Mouse (Mus musculus): ENCODE data around the gene Tbc1d22a. TPM values are rescaled to one million over a fixed set of nuclear protein-coding genes. Genes with fewer than 3 reads are reported as not detected.

Tbc1d22a gene
- total and polyA plus RNA-seq, 2 experiments from 2014 or later: 9.7 to 31.4 TPM

- 94% methylated on average over 8 of the region's 8 CpGs for WGBS
- ATAC-seq (ENCODE audit: insufficient read depth, low read depth) (no peak), DNase-seq (ENCODE audit: low spot score) (no peak)
- H3K4me3 ChIP-seq (ENCODE audit: low read depth, low read length): no peak overlapping the region
- TF ChIP-seq CTCF (IDR thresholded peaks at IDR 0.05; ENCODE audit: low read depth) (no peak), EP300 (IDR thresholded peaks at IDR 0.05; ENCODE audit: low read depth) (no peak)
- H3K27me3 ChIP-seq (ENCODE audit: control insufficient read depth, insufficient read depth, low read length): no peaks in the 10 kb centered on the region; the same call in 1 of the 2 replicates
- H3K27ac ChIP-seq (ENCODE audit: low read depth): no peak overlapping the region
- no peaks in the 10 kb centered on the region for H3K36me3 ChIP-seq (replicated peaks; ENCODE audit: control insufficient read depth, insufficient read depth, low read length)
- H3K4me2 ChIP-seq (ENCODE audit: low read depth, low read length): no peak overlapping the region
- H3K9ac ChIP-seq (replicated peaks; ENCODE audit: low read depth, low read length): no peak overlapping the region
- H3K4me1 ChIP-seq (ENCODE audit: control insufficient read depth, insufficient read depth): 0 out of 2 replicates have a peak, but pooled peaks cover 12% of the 10 kb centered on the region
- H3K9me3 ChIP-seq (replicated peaks; ENCODE audit: control insufficient read depth, low read length): no peaks in the 10 kb centered on the region
These were observed 215.6 kb downstream of the Tbc1d22a start for GRCm38 (mm10) chr15:86429766-86430335.

GRCm38 (mm10) chr15:86431539-86432080 is 217.4 kb downstream of the Tbc1d22a start:
- WGBS: 81% methylated on average over 11 of the region's 11 CpGs
- ATAC-seq (ENCODE audit: insufficient read depth, low read depth) (no peak), DNase-seq (ENCODE audit: low spot score) (no peak)
- no peak overlapping the region for H3K4me2 ChIP-seq (ENCODE audit: low read depth, low read length)
- H3K9ac ChIP-seq (replicated peaks; ENCODE audit: low read depth, low read length): no peak overlapping the region
- H3K27ac ChIP-seq (ENCODE audit: low read depth): no peak overlapping the region
- no peak overlapping the region for H3K4me3 ChIP-seq (ENCODE audit: low read depth, low read length)
- H3K36me3 ChIP-seq (replicated peaks; ENCODE audit: control insufficient read depth, insufficient read depth, low read length): no peaks in the 10 kb centered on the region
- no peaks in the 10 kb centered on the region for H3K9me3 ChIP-seq (replicated peaks; ENCODE audit: control insufficient read depth, low read length)
- H3K27me3 ChIP-seq (ENCODE audit: control insufficient read depth, insufficient read depth, low read length): no peaks in the 10 kb centered on the region; the same call in 1 of the 2 replicates
- H3K4me1 ChIP-seq (ENCODE audit: control insufficient read depth, insufficient read depth): 0 out of 2 replicates have a peak, but pooled peaks cover 4% of the 10 kb centered on the region
- TF ChIP-seq EP300 (IDR thresholded peaks at IDR 0.05; ENCODE audit: low read depth) (no peak), CTCF (IDR thresholded peaks at IDR 0.05; ENCODE audit: low read depth) (no peak)

GRCm38 (mm10) chr15:86432791-86433190 is 218.5 kb downstream of the Tbc1d22a start:
- H3K4me2 ChIP-seq (ENCODE audit: low read depth, low read length): no peak overlapping the region
- no peak for TF ChIP-seq EP300 (IDR thresholded peaks at IDR 0.05; ENCODE audit: low read depth)
- no peak for TF ChIP-seq CTCF (IDR thresholded peaks at IDR 0.05; ENCODE audit: low read depth)
- H3K4me3 ChIP-seq (ENCODE audit: low read depth, low read length): no peak overlapping the region
- H3K4me1 ChIP-seq (ENCODE audit: control insufficient read depth, insufficient read depth): no peaks in the 10 kb centered on the region
- no peak overlapping the region for H3K27ac ChIP-seq (ENCODE audit: low read depth)
- DNase-seq (ENCODE audit: low spot score): no peak
- ATAC-seq (ENCODE audit: insufficient read depth, low read depth): no peak
- H3K9me3 ChIP-seq (replicated peaks; ENCODE audit: control insufficient read depth, low read length): no peaks in the 10 kb centered on the region
- no peak overlapping the region for H3K9ac ChIP-seq (replicated peaks; ENCODE audit: low read depth, low read length)
- H3K36me3 ChIP-seq (replicated peaks; ENCODE audit: control insufficient read depth, insufficient read depth, low read length): no peaks in the 10 kb centered on the region
- H3K27me3 ChIP-seq (ENCODE audit: control insufficient read depth, insufficient read depth, low read length): no peaks in the 10 kb centered on the region; the same call in 1 of the 2 replicates

GRCm38 (mm10) chr15:86433378-86433777 is 219.1 kb downstream of the Tbc1d22a start:
- ATAC-seq (ENCODE audit: insufficient read depth, low read depth) (no peak), DNase-seq (ENCODE audit: low spot score) (no peak)
- no peak for TF ChIP-seq CTCF (IDR thresholded peaks at IDR 0.05; ENCODE audit: low read depth)
- TF ChIP-seq EP300 (IDR thresholded peaks at IDR 0.05; ENCODE audit: low read depth): no peak
- no peaks in the 10 kb centered on the region; the same call in 1 of the 2 replicates for H3K27me3 ChIP-seq (ENCODE audit: control insufficient read depth, insufficient read depth, low read length)
- H3K4me3 ChIP-seq (ENCODE audit: low read depth, low read length): no peak overlapping the region
- H3K36me3 ChIP-seq (replicated peaks; ENCODE audit: control insufficient read depth, insufficient read depth, low read length): no peaks in the 10 kb centered on the region
- no peak overlapping the region for H3K27ac ChIP-seq (ENCODE audit: low read depth)
- no peak overlapping the region for H3K9ac ChIP-seq (replicated peaks; ENCODE audit: low read depth, low read length)
- no peaks in the 10 kb centered on the region for H3K9me3 ChIP-seq (replicated peaks; ENCODE audit: control insufficient read depth, low read length)
- no peak overlapping the region for H3K4me2 ChIP-seq (ENCODE audit: low read depth, low read length)
- 93% methylated on average over 8 of the region's 8 CpGs for WGBS
- H3K4me1 ChIP-seq (ENCODE audit: control insufficient read depth, insufficient read depth): no peaks in the 10 kb centered on the region

GRCm38 (mm10) chr15:86434241-86434640 is 220.0 kb downstream of the Tbc1d22a start:
- Histone ChIP-seq H3K4me3 (ENCODE audit: low read depth, low read length) (no peak overlapping the region), H3K27ac (ENCODE audit: low read depth) (no peak overlapping the region), H3K9ac (replicated peaks; ENCODE audit: low read depth, low read length) (no peak overlapping the region), H3K4me1 (ENCODE audit: control insufficient read depth, insufficient read depth) (no peaks in the 10 kb centered on the region), H3K9me3 (replicated peaks; ENCODE audit: control insufficient read depth, low read length) (no peaks in the 10 kb centered on the region), H3K36me3 (replicated peaks; ENCODE audit: control insufficient read depth, insufficient read depth, low read length) (no peaks in the 10 kb centered on the region), H3K27me3 (ENCODE audit: control insufficient read depth, insufficient read depth, low read length) (no peaks in the 10 kb centered on the region), H3K4me2 (ENCODE audit: low read depth, low read length) (no peak overlapping the region)
- DNase-seq (ENCODE audit: low spot score): no peak
- TF ChIP-seq EP300 (IDR thresholded peaks at IDR 0.05; ENCODE audit: low read depth): no peak
- TF ChIP-seq CTCF (IDR thresholded peaks at IDR 0.05; ENCODE audit: low read depth): no peak
- 91% methylated on average over 3 of the region's 3 CpGs for WGBS
- ATAC-seq (ENCODE audit: insufficient read depth, low read depth): no peak

- WGBS: 87% methylated on average over 2 of the region's 2 CpGs
- H3K27ac ChIP-seq (ENCODE audit: low read depth): no peak overlapping the region
- no peaks in the 10 kb centered on the region for H3K9me3 ChIP-seq (replicated peaks; ENCODE audit: control insufficient read depth, low read length)
- H3K4me2 ChIP-seq (ENCODE audit: low read depth, low read length): no peak overlapping the region
- H3K4me3 ChIP-seq (ENCODE audit: low read depth, low read length): no peak overlapping the region
- H3K36me3 ChIP-seq (replicated peaks; ENCODE audit: control insufficient read depth, insufficient read depth, low read length): no peaks in the 10 kb centered on the region
- H3K9ac ChIP-seq (replicated peaks; ENCODE audit: low read depth, low read length): no peak overlapping the region
- DNase-seq (ENCODE audit: low spot score): no peak
- no peak for TF ChIP-seq CTCF (IDR thresholded peaks at IDR 0.05; ENCODE audit: low read depth)
- no peak for TF ChIP-seq EP300 (IDR thresholded peaks at IDR 0.05; ENCODE audit: low read depth)
- no peaks in the 10 kb centered on the region for H3K4me1 ChIP-seq (ENCODE audit: control insufficient read depth, insufficient read depth)
- no peak for ATAC-seq (ENCODE audit: insufficient read depth, low read depth)
- no peaks in the 10 kb centered on the region for H3K27me3 ChIP-seq (ENCODE audit: control insufficient read depth, insufficient read depth, low read length)
These were observed 223.1 kb downstream of the Tbc1d22a start for GRCm38 (mm10) chr15:86437346-86437745.

All from heart, postnatal 0 days (tissue).